Mouse (Mus musculus): ENCODE results near the gene Smim26.
A peak's percentile ranks its signal among the peaks of the same experiment; 100 is the strongest.
"Not testable (repeated sequence)": the region's sequence is repeated elsewhere in the genome, so short reads cannot be mapped to it uniquely, and the experiment has no call there.

Smim26 gene

GRCm38 (mm10) chr2:144593951-144594651 lies at the start of gene Smim26:
TSS of gene Smim26 (plus strand) at chr2:144594054.
- peak; percentile 75 for DNase-seq (ENCODE audit: low read depth)

DNA sequence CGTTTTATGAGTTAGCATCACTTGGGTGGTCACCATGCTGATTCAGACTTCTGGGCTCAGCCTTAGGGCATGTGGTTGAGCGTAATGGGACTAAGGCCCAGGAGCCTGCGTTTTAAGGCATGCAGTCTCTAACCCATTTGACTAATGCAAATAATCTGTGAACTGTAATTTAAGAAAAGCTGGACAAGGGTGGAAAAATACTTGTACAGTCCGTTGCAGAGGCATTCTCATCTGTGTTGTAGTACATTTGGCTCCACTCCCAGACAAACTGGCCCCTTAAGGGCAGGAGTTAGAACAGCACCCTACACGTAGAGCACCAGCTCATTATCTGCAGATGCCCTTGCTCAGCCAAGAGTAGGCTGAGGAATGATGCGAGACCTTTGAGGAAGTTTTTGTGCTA lies 49.2 kb upstream of the Smim26 start:
- no peak for DNase-seq (ENCODE audit: low read depth)

GRCm38 (mm10) chr2:144545061-144545460 lies 48.8 kb upstream of the Smim26 start:
- DNase-seq (ENCODE audit: low read depth), result no peak

- DNase-seq (ENCODE audit: low read depth), result no peak
These were observed 48.4 kb upstream of the Smim26 start for GRCm38 (mm10) chr2:144545481-144545880.

GRCm38 (mm10) chr2:144547559-144547958 lies 46.3 kb upstream of the Smim26 start:
- no peak for DNase-seq (ENCODE audit: low read depth)

DNA sequence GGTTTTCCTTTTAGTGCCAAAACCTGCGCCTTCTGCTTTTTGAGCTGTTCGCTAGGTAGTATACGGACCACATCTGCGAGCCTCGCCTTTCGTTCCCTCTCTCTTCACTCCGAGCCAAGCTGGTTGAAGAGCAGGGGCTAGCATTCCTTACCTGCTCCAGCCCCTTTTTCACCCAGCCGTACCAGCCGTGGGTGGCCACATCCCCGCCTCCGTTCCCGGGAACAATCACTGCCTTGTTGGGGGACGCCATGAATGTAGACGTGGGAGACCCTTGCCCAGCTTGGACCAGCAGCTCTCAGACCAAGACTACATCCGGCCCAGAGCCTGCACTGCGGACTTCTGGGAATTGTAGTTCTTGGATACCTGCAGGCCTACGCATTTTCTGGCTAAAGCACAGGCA lies 43.3 kb upstream of the Smim26 start, which contains the start of gene Rbbp9:
Gene Rbbp9, minus strand, starts transcription at position 341 of the 400 bp plus-strand sequence.
- DNase-seq (ENCODE audit: low read depth), result peak; percentile 40

DNA sequence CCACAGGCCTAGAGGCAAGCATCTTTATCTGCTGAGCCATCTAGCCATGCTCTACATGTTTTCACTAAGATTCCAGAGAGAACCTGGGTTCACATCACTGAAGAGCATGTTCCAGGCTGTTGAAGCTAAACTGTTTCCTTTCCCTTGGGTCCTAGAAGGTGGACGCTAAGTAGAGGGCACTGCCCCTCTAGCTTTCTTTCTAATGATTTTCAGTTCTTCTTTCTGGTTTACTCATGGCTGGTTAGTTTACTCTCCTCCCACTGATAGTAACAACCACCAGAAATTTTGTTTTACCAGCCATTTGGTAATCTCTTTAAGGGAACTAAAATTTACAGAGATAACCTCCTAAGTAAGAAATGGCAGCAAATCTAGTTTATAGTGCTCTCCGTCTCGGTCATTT lies 39.9 kb upstream of the Smim26 start:
- no peak for DNase-seq (ENCODE audit: low read depth)

GRCm38 (mm10) chr2:144555286-144555819 lies 38.5 kb upstream of the Smim26 start:
- DNase-seq (ENCODE audit: low read depth), result no peak

DNA sequence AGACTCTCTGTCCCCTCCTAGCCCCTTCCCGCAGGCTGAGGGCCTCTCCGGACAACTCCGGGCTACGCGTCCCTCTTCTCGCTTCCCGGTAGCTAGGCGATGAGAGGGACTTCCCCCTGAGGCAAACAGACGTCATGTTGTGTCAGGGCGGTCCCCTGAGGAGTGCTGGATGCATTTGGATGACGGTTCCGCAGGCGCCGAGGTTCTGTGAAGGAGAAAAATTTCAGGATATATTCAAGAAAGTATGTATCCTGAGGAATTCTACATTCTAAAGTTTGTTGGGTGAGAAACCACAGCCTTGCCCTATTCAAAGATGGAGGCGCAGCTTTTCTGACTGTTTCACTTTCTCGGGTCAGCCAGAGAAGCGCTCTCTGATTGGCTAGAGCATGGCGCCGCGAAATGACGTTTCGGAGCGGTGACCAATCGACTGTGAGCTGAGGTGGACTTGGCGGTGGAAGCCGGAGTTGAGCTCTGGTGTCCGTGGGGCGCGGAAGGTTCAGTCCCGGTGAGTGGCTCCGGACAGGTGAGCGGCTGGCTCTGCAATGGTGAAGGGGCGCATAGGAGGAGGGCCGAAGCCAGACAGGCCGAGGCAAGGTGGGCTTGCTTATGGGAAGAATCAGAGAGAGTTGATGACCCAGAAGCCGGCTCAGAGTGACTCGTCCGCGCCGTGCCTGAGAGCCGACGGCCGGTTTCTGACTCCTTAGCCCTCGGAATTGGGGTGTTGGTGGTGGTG lies 37.9 kb upstream of the Smim26 start, which contains the start of gene Sec23b:
Gene Sec23b, plus strand, starts transcription at position 410 of the 733 bp plus-strand sequence.
- DNase-seq (ENCODE audit: low read depth), result peak; percentile 96

DNA sequence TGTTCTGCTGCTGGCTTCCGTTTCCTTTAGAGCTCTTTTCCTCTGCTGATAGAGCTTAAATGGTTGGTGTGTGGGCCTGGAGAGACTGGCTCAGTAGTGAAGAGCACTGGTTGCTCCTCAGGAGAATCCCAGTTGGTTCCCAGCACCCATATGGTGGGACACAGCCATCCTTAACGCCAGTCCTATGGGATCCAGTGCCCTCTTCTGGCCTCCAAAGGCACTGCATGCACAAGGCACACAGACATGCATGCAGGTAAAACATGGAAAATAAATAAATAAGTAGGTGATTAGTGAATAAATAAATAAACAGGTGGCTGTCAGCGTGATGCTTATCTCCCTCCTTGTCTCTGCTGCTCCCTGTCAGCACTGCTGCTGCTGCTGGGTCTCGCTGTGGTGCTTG lies 5.1 kb upstream of the Smim26 start:
- no peak for DNase-seq (ENCODE audit: low read depth)

DNA sequence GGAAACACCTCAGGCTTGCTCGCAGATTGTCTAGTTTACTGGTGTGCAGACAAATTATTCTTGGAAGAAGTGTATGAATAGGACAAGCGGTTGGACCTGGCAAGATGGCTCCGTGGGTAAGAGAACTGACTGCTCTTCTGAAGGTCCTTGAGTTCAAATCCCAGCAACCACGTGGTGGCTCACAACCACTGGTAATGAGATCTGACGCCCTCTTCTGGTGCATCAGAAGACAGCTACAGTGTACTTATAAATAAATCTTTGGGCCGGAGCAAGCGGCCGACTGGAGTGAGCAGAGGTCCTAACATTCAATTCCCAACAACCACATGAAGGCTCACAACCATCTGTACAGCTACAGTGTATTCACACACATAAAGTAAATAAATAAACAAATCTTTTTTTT lies 818 bp upstream of the Smim26 start:
- DNase-seq (ENCODE audit: low read depth), result not testable (repeated sequence)

DNA sequence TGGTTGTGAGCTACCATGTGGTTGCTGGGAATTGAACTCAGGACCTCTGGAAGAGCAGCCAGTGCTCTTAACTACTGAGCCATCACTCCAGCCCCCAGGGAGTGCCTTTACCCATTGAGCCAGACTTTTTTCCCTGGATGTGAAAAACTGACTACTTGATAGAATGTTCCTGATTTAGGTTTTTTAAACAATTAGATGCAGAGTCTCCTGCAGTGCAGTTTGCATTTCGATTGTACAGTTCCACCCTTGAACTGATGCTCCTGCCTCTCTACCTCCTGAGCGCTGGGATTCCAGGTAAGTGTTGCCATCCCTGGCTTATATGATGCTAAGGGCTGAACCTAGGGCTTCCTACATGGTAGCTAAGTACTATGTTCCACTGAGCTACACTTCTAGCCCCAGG lies 4.2 kb downstream of the Smim26 start:
- DNase-seq (ENCODE audit: low read depth), result no peak

GRCm38 (mm10) chr2:144599831-144600687 lies 6.2 kb downstream of the Smim26 start, which contains the start of gene Dtd1:
TSS of gene Dtd1 (plus strand) at chr2:144599897.
- peak; percentile 82 for DNase-seq (ENCODE audit: low read depth)

GRCm38 (mm10) chr2:144601576-144601975 lies 7.7 kb downstream of the Smim26 start:
- DNase-seq (ENCODE audit: low read depth), result no peak

- DNase-seq (ENCODE audit: low read depth), result no peak
These were observed 20.1 kb downstream of the Smim26 start for GRCm38 (mm10) chr2:144613956-144614355.

- peak; percentile 16 for DNase-seq (ENCODE audit: low read depth)
These were observed 23.4 kb downstream of the Smim26 start for GRCm38 (mm10) chr2:144617074-144617874.

- DNase-seq (ENCODE audit: low read depth), result no peak
These were observed 27.6 kb downstream of the Smim26 start for GRCm38 (mm10) chr2:144621491-144621890.

- DNase-seq (ENCODE audit: low read depth), result no peak
These were observed 39.7 kb downstream of the Smim26 start for GRCm38 (mm10) chr2:144633551-144633950.

DNA sequence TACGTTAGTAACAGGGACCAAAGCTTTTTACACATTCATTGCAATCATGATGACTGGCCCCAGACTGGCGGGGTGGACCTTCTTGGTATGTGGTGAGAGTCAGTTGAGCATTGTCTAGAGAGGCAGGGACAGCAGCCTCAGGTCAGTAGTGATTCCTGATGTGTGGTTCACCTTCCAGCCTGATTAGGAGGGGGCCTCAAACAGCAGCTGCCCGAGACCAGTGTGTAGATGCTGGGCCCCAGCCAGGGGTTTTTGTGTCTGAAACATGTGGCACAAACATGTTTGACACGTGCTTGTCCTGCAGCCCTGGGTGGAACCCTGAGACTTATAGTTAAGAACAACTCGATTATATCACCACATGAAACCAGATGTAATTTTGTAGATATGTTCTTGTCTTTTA lies 40.4 kb downstream of the Smim26 start:
- DNase-seq (ENCODE audit: low read depth), result no peak

DNA sequence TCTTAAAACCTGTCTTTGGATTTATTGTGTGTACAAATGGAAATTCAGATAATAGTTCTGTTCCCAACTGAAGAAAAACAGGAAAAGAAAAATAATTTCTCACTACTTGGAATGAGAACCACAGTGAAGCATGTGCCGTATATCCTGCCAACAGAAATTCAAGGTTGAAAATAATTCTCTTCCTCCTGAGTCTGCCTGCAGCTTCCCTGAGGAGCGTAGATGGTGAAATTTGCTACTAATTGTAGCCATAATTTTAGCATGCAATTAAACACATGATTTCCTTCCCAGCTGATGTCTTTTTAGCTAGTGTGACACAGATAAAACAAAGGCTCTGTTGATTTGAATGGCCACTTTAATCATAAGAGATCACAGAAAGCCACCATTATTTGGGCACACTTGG lies 40.9 kb downstream of the Smim26 start:
- DNase-seq (ENCODE audit: low read depth), result no peak

DNA sequence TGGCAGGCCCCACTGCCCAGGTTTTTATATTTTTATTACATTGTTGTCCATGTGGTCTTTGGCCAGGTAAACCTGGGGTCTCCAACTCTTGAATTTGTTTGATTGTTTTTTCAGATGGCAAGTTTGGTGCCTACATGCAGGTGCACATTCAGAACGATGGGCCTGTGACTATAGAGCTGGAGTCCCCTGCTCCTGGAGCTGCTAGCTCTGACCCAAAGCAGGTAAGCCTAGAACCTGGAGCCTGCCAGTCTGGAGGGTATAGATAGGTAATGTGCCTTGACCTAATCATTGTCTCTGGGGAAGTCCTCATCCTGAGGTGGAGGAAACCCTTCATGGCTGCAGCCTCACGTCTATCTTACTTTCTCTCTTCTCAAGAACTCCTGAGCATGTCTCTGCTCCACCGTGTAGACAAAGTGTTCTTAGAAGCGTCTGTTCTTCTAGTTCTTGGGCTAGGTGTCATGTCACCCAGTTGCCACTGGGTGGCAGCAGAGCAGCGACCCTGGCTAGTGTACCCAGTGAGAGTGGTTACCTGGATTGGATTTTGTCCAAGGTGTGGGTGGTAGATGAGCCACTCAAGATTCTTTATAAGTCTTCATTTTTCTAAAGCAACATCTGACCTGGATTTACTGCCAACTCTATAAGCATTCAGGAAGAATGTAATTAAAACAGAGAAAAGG lies 41.9 kb downstream of the Smim26 start:
- peak; percentile 40 for DNase-seq (ENCODE audit: low read depth)

Data from c-Kit-positive CD71-positive TER-119-negative erythroid progenitor cells, embryonic 14.5 days (primary cell).